Mouse (Mus musculus) embryonic facial prominence, embryonic 15.5 days (tissue): ENCODE results near the gene Fli1. TPM values are rescaled to one million over a fixed set of nuclear protein-coding genes. Genes with fewer than 3 reads are reported as not detected.

ENCODE experiments used
- ATAC-seq: fragments of 200-750 bp; cut with Nextera tagmentation; 2 replicates; pipeline ENCODE4 v1.8.0; 2017; ENCODE audit warnings: low read depth, moderate TSS enrichment; ENCODE audit not compliant: insufficient number of reproducible peaks, low FRiP score, low TSS enrichment
- H3K27ac ChIP-seq: fragments of 300-500 bp; sonication (generic); replicated peaks from 2 replicates; pipeline ENCODE4 v1.5.1; 2015; ENCODE audit warnings: mild to moderate bottlenecking, inconsistent platforms
- H3K27me3 ChIP-seq: fragments of 300-500 bp; sonication (generic); 2 replicates; pipeline ENCODE4 v1.6.1; 2015; ENCODE audit warnings: inconsistent platforms
- H3K36me3 ChIP-seq: fragments of 300-500 bp; sonication (generic); 2 replicates; pipeline ENCODE4 v1.6.1; 2015; ENCODE audit warnings: mild to moderate bottlenecking, inconsistent platforms
- H3K4me1 ChIP-seq: fragments of 300-500 bp; sonication (generic); 2 replicates; pipeline ENCODE4 v1.6.1; 2015; ENCODE audit warnings: inconsistent platforms
- H3K4me2 ChIP-seq: fragments of 300-500 bp; sonication (generic); replicated peaks from 2 replicates; pipeline ENCODE4 v1.6.1; 2015; ENCODE audit warnings: mild to moderate bottlenecking, inconsistent platforms
- H3K4me3 ChIP-seq: fragments of 300-500 bp; sonication (generic); replicated peaks from 2 replicates; pipeline ENCODE4 v1.5.1; 2015; ENCODE audit warnings: mild to moderate bottlenecking, inconsistent platforms
- H3K9ac ChIP-seq: fragments of 300-500 bp; sonication (generic); 2 replicates; pipeline ENCODE4 v1.6.1; 2015; ENCODE audit warnings: inconsistent platforms
- H3K9me3 ChIP-seq: fragments of 300-500 bp; sonication (generic); replicated peaks from 2 replicates; pipeline ENCODE4 v1.6.1; 2016; ENCODE audit warnings: inconsistent platforms
- WGBS: fragments of 180-500 bp; shearing (Covaris S2); methylation state at CpG from one replicate; pipeline ENCODE4 v1.1.7; 2015; 5-methylcytosine and 5-hydroxymethylcytosine counted together
- polyA plus RNA-seq: library from polyadenylated mRNA; unstranded; fragments of >200 nt; fragmentation: Nextera tagmentation; extraction: Ambion mirVana; gene quantifications from 2 replicates; pipeline ENCODE4 v1.2.1, GENCODE M21; 2015

The Fli1 gene
- polyA plus RNA-seq, 1 experiment from 2014 or later, result 18.2 TPM

DNA sequence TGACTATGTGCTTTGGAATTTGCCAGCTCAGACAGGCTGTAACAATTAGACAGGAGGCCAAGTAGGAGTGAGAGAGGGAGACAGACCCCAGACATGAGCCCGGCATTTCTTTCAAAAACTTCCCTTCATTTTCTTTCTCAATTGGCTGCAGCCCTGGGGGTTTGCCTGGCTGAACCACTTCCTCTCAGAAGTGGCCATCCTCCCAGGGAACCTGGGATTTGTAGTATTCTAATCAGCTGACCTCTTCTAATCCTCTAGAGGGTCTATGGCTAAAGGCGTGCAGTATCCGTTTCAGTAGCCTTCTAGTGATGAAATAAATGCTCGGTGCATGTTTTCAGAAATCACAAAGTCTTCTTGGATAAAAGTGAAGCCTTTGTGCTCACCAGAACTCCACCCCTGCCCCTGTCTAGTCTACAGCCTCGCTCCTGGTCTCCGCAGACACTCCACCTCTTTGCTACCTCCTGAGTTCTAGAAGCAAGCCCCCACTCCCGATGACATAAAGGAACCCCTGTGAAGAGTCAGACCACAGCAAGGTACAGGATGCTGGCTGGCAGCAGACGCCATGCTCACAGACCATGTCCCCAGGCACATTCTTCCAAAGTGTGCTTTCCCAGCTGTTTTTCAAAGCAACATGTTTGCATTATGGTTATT lies 125.1 kb downstream of the Fli1 start:
- no peak overlapping the region for H3K27ac ChIP-seq
- no peaks in the 10 kb centered on the region for H3K27me3 ChIP-seq
- H3K9ac ChIP-seq, result no peak overlapping the region
- WGBS, result 14% methylated on average over 8 of the region's 8 CpGs
- H3K4me3 ChIP-seq, result no peak overlapping the region
- H3K4me1 ChIP-seq, result peaks cover 9% of the 10 kb centered on the region
- ATAC-seq, result 0 out of 2 replicates have a peak, but pooled peaks have one; percentile 34
- H3K9me3 ChIP-seq, result no peaks in the 10 kb centered on the region
- no peak overlapping the region; the same call in 1 of the 2 replicates for H3K4me2 ChIP-seq
- H3K36me3 ChIP-seq, result peaks cover 7% of the 10 kb centered on the region; the same call in 1 of the 2 replicates

- Histone ChIP-seq H3K9ac (no peak overlapping the region), H3K36me3 (no peaks in the 10 kb centered on the region), H3K4me3 (no peak overlapping the region), H3K27ac (no peak overlapping the region), H3K4me2 (no peak overlapping the region), H3K4me1 (peaks cover 9% of the 10 kb centered on the region), H3K9me3 (no peaks in the 10 kb centered on the region), H3K27me3 (no peaks in the 10 kb centered on the region)
- 93% methylated on average over 3 of the region's 3 CpGs for WGBS
- no peak for ATAC-seq
Observed at GRCm38 (mm10) chr9:32415952-32416351, 126.7 kb downstream of the Fli1 start.

GRCm38 (mm10) chr9:32414956-32415355 lies 127.7 kb downstream of the Fli1 start:
- H3K27ac ChIP-seq, result no peak overlapping the region
- H3K36me3 ChIP-seq, result no peaks in the 10 kb centered on the region
- WGBS, result 69% methylated on average over 1 of the region's 1 CpGs
- H3K9ac ChIP-seq, result no peak overlapping the region
- no peaks in the 10 kb centered on the region for H3K9me3 ChIP-seq
- H3K4me1 ChIP-seq, result peaks cover 9% of the 10 kb centered on the region
- no peak for ATAC-seq
- no peak overlapping the region for H3K4me2 ChIP-seq
- H3K4me3 ChIP-seq, result no peak overlapping the region
- H3K27me3 ChIP-seq, result no peaks in the 10 kb centered on the region

DNA sequence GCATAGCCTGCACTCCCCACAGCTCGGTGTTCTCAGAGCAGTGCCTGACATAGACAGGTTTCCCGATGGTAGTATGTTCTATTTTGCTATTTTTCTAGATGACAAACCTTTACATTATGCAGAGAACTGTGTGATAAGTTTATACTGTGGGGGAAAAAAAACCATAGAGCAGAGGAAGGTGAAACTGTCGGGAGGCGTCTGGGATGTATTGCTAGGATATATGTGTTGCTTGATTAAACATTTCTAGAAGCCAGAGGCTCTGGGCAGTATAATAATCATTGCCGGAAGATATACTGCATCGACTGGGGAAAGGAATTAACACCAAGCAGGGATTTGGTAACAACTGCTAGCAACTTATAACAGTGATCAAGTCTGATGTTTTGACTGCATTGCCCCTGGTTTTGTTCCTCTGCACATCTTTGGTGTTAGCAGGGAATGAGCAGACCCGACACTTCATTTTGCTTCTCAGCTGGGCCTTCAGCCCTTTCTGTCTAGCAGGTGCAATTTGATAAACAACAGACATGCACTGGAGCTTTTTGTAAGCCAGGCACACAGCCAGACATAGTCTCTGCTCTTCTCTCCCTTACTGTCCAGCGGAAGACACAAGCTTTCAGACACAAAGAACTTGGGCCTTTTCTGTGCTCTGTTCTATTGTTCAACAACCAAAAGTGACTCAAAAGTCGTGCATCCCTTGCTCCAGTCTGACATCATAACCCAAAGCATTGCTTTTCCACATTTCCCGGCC lies 129.7 kb downstream of the Fli1 start:
- Histone ChIP-seq H3K4me2 (no peak overlapping the region), H3K4me3 (no peak overlapping the region), H3K9ac (no peak overlapping the region), H3K4me1 (peaks cover 26% of the 10 kb centered on the region), H3K9me3 (no peaks in the 10 kb centered on the region), H3K27me3 (peaks cover 6% of the 10 kb centered on the region), H3K36me3 (no peaks in the 10 kb centered on the region), H3K27ac (no peak overlapping the region)
- ATAC-seq, result no peak
- WGBS, result 70% methylated on average over 10 of the region's 10 CpGs

DNA sequence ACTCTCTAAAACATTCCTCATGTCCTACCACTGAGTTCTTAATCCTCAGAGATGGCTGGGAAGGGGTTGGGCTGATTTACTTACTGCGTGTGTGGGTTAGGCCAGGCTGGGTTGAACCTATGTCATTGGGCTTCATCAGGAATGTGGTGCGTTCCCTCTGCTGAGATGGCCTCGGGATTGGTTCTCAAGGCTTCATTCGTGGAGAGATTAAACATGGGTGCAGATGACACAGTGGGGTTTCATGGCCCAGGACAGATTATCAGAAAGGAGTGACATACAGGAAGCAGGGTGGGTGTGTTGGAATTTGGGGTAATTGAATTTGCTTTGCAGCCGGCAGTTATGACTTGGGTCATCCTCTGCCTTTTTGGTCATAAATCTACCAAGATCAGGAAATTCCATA lies 131.2 kb downstream of the Fli1 start:
- 85% methylated on average over 5 of the region's 5 CpGs for WGBS
- Histone ChIP-seq H3K4me3 (no peak overlapping the region), H3K9me3 (no peaks in the 10 kb centered on the region), H3K36me3 (no peaks in the 10 kb centered on the region), H3K4me1 (peaks cover 19% of the 10 kb centered on the region), H3K4me2 (no peak overlapping the region), H3K9ac (no peak overlapping the region), H3K27ac (no peak overlapping the region), H3K27me3 (peaks cover 16% of the 10 kb centered on the region)
- no peak for ATAC-seq

DNA sequence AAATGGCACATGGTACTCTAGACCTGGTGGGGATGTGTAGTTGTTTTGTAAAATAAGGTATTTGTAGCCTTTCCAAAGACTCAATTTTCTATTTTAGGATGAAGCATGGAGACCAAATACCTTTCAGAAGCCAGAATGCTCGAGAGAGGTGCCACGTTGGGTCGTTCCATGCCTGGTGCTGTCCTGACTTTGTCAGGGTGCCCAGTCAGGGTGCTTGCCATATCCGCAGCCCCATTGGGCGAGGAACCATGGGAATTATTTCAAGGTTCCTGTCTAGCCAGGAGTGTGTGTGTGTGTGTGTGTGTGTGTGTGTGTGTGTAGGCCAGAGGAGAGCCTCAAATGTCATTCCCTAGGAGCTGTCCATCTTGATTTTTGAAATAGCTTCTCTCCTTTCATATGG lies 132.0 kb downstream of the Fli1 start:
- H3K27ac ChIP-seq, result no peak overlapping the region
- no peaks in the 10 kb centered on the region for H3K9me3 ChIP-seq
- no peak overlapping the region for H3K4me3 ChIP-seq
- peaks cover 19% of the 10 kb centered on the region for H3K4me1 ChIP-seq
- peaks cover 16% of the 10 kb centered on the region for H3K27me3 ChIP-seq
- H3K36me3 ChIP-seq, result no peaks in the 10 kb centered on the region
- no peak for ATAC-seq
- no peak overlapping the region for H3K9ac ChIP-seq
- no peak overlapping the region for H3K4me2 ChIP-seq
- 88% methylated on average over 5 of the region's 5 CpGs for WGBS

DNA sequence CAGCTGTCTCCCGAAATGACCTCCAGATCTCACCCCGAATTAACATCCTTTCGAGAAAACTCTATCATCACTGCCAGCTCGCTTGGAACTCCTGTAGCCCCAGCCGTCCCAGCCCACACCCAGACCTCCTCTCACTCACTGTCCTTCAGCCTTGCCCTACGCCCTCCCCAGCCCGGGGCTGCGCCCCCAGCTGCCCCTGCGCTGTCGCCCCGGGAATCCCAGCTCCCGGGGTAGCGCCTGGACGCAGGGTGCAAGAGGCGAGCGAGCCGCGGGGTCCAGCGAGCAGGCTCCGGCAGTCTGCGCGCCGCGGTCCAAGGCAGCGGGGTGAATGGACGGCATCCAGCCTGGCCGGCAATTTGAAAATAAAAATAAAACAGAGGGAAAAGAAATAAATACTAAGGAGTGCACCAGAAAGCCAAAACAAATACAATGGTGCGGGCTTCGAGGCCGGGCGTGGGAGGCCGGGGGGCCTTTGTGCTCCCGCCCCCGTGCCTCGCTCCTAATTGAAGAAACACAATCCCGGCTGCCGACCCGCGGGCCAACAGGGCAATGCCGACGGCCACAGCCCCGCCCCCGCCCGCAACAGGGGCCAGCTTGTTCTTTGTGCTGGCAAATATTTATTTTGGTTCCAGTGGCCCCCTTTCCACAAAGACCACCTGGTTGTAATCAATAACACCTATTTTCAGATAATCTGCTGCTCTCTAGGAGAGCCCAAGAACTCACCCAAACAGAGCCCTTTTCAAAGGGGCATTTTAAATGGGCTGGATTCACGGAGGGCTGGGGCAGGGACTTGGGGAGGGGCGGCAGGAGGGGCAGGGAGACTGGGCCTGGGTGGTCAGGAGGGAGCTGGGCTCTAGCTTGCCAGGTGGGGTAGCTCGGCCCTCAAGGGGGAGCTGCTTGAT lies 133.3 kb downstream of the Fli1 start:
- Histone ChIP-seq H3K4me2 (peak overlapping the region; percentile 93), H3K4me3 (peak overlapping the region; percentile 49), H3K36me3 (no peaks in the 10 kb centered on the region), H3K27me3 (peaks cover 19% of the 10 kb centered on the region), H3K9ac (peak overlapping the region; percentile 57), H3K4me1 (peaks cover 19% of the 10 kb centered on the region), H3K27ac (peak overlapping the region; percentile 60), H3K9me3 (no peaks in the 10 kb centered on the region)
- ATAC-seq, result 0 out of 2 replicates have a peak, but pooled peaks have one; percentile 20
- WGBS, result 1% methylated on average over 47 of the region's 47 CpGs

DNA sequence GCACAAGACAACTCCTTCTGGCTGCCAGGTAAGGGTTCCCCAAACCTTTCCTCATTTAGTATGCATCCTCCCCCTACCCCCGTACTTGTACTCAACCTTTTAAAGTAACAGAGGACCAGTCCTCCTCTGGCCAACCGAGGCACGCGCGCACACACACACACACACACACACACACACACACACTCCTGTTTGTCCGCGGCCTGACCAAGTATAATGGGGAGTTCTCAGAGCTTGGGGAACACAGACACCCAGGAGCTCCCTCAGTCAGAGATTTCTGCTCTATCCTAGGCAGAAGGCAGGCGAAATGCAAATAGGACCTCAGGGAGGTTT lies 134.0 kb downstream of the Fli1 start:
- peak overlapping the region; percentile 49 for H3K4me3 ChIP-seq
- ATAC-seq, result no peak
- H3K27ac ChIP-seq, result 0 out of 2 replicates have a peak overlapping the region, but pooled peaks have one; percentile 60
- no peaks in the 10 kb centered on the region for H3K36me3 ChIP-seq
- whole genome bisulfite sequencing, result 14% methylated on average over 8 of the region's 8 CpGs
- peaks cover 19% of the 10 kb centered on the region for H3K27me3 ChIP-seq
- H3K9ac ChIP-seq, result peak overlapping the region; percentile 57; the same call in 1 of the 2 replicates
- no peaks in the 10 kb centered on the region for H3K9me3 ChIP-seq
- peaks cover 19% of the 10 kb centered on the region for H3K4me1 ChIP-seq
- peak overlapping the region; percentile 93 for H3K4me2 ChIP-seq

- H3K27ac ChIP-seq, result no peak overlapping the region
- H3K9me3 ChIP-seq, result no peaks in the 10 kb centered on the region
- no peak overlapping the region for H3K4me3 ChIP-seq
- H3K4me1 ChIP-seq, result peaks cover 19% of the 10 kb centered on the region
- H3K9ac ChIP-seq, result no peak overlapping the region
- ATAC-seq, result no peak
- no peak overlapping the region for H3K4me2 ChIP-seq
- WGBS, result 40% methylated on average over 11 of the region's 11 CpGs
- no peaks in the 10 kb centered on the region for H3K36me3 ChIP-seq
- H3K27me3 ChIP-seq, result peaks cover 19% of the 10 kb centered on the region
Observed at GRCm38 (mm10) chr9:32405191-32405925, 137.3 kb downstream of the Fli1 start.

DNA sequence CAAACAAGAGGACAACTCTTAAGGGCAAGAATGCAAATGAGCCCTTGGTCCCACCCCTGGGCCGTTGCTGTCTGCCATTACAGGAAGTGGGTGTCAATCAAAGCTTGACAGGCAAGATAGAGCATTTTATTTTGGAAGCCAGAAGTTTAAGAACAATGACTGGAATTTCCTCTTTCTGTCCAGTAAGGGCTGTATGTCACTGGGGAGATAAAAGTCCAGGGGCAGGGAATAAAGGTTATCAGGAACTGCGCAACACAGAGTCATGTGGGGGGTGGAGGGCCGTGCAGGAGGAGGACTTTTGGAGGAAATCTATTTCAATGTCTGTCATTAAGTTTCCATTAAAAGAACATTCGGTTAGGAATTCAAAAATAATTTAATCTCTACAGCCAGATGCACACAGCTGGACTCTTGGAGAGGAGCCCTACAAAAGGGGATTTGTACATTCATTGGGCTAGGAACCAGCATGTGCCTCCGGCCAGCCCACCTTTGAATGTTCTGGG lies 141.9 kb downstream of the Fli1 start:
- 47% methylated on average over 5 of the region's 5 CpGs for WGBS
- no peaks in the 10 kb centered on the region for H3K9me3 ChIP-seq
- H3K36me3 ChIP-seq, result no peaks in the 10 kb centered on the region
- H3K4me3 ChIP-seq, result no peak overlapping the region
- H3K27me3 ChIP-seq, result 0 out of 2 replicates have a peak, but pooled peaks cover 2% of the 10 kb centered on the region
- no peak overlapping the region for H3K27ac ChIP-seq
- no peaks in the 10 kb centered on the region for H3K4me1 ChIP-seq
- no peak overlapping the region for H3K4me2 ChIP-seq
- ATAC-seq, result no peak
- H3K9ac ChIP-seq, result no peak overlapping the region
